Mouse (Mus musculus) adrenal gland, postnatal 36 days (tissue): ENCODE measurements at regions not wholly inside any gene's neighbourhood (a gene's known extent, or its start where the extent isn't known, plus 50 kb on each side); places are given as distances from the start of the nearest gene placed in this dataset.
"Not testable (repeated sequence)": the region's sequence is repeated elsewhere in the genome, so short reads cannot be mapped to it uniquely, and the experiment has no call there.

ENCODE experiments used
- DNase-seq, 2 experiments: peaks; one replicate each; pipeline ENCODE4 v3.0.0; 2021; ENCODE audit warnings: mixed read lengths in 1 of 2

DNA sequence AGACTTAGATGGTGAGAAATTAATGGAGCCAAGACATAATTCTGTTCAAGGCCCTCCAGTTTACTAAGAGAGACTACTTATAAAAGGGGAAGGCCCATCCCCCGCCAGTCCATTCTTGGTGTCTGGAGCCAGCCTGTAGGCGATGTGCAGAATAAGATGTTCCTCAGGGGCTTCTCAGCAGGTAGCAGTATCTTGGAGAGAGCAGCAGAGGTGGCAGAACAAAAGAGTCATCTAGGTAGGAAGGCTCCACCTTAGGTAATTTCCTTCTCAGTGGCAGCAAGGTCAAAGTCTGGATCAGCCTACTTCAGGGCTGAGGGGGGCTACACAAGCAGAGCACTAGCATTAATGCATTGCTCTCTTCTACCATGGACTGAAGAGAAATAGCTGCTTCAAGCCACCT lies 449.4 kb upstream of the Tbl1xr1 start:
- not testable (repeated sequence) for DNase-seq

- peak in 1 of 2 experiments; percentile 4 for DNase-seq
Observed at GRCm38 (mm10) chr3:21633600-21634221, 442.7 kb upstream of the Tbl1xr1 start.

DNA sequence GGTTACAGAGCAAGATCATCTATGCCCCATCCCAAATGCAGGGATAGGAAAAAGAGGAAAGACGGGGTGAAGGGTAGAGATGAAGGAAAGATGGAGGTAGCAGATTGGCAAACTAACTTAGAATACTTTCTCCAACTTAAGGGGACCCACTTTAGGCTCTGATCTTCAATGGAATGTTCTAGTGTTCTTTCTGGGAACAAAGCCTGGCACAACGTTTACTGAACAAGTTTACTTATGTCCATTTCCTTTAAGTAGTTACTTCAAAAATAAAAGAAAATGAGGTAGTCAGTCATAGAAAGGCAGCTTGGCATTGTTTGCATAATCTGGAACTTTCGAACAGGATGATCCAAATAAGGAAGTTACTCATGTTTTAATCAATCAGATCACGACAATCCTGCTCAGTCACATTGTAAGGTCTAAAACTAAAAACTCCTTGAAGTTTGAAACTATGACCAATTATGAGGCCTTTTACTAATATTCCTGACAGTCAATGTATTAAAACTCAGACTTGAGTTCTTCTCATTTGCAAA lies 441.7 kb upstream of the Tbl1xr1 start:
- no peak for DNase-seq

- no peak for DNase-seq
Observed at GRCm38 (mm10) chr3:21638886-21639285, 437.6 kb upstream of the Tbl1xr1 start.

GRCm38 (mm10) chr3:21639576-21639975 lies 436.9 kb upstream of the Tbl1xr1 start:
- peak in 1 of 2 experiments; percentile 4 for DNase-seq

DNA sequence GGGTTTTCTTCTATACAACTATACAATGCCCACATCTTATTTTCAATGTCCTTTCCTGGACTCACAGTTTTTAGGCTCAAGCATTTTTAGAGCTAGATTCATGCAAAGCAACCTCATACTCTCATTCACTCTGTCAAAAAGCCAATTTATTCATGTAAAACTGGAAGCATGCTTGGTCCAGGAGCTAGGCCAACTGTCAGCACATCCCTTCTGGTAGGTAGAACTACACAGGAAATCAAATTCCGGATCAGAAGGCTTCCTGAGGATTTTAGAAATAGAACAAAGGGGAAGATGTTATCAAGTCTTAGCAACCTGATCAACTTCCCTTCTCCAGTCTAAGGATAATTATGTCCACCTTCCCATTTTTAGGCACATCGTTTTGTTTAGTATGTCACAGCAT lies 432.4 kb upstream of the Tbl1xr1 start:
- DNase-seq, result peak in 1 of 2 experiments; percentile 12

GRCm38 (mm10) chr3:21645268-21645667 lies 431.2 kb upstream of the Tbl1xr1 start:
- DNase-seq, result no peak

DNA sequence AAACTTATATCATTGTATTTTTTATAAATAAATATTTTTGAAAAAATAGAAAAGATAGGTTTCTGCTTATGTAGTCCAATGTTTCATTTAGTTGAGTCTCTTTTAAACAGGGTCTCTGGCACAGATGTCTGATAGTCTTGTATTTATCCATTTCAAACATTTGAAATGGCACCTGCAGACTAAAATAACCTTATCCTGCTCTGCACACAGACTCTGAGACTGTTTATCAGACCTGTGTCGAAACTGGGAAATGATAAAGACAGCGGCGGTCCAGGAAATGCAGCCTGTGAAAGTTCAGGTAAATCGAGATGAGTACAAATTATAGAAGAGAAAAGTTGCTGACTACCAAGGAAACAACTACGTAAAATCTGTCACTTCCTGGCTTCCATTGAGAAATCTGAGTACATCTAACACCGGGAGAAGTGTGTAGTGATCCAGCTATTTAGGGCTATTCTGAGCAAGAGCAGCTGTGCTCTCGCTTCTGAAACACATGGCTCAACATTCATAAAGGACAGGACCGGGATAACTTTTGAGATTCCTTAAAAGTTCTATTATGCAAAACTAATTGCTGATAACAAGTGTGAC lies 426.5 kb upstream of the Tbl1xr1 start:
- DNase-seq, result no peak

- no peak for DNase-seq
Observed at GRCm38 (mm10) chr3:21655301-21655700, 421.2 kb upstream of the Tbl1xr1 start.

- DNase-seq, result peak in 1 of 2 experiments; percentile 4
Observed at GRCm38 (mm10) chr3:21667349-21668143, 408.9 kb upstream of the Tbl1xr1 start.

DNA sequence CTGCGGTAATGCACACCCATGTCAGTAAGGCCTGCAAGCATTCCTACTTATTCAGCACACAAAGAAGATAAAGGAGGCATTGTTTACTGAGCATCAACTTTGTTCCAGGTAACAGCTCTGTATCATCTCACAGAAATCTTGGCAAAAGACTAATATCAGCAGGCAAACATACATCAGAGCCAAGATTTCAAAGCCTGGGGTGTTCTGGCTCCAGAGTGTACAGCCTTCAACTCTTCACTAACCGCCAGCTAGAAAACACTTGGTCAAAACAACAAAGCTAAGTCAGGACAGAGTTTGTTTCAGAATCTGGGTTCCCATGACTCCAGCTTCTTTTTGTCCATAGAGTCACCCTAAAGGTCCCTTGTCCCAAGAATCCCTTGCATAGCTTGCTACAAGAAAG lies 404.6 kb upstream of the Tbl1xr1 start:
- no peak for DNase-seq

GRCm38 (mm10) chr3:21672492-21672891 lies 404.0 kb upstream of the Tbl1xr1 start:
- DNase-seq, result no peak

GRCm38 (mm10) chr3:21673466-21673865 lies 403.0 kb upstream of the Tbl1xr1 start:
- DNase-seq, result no peak

DNA sequence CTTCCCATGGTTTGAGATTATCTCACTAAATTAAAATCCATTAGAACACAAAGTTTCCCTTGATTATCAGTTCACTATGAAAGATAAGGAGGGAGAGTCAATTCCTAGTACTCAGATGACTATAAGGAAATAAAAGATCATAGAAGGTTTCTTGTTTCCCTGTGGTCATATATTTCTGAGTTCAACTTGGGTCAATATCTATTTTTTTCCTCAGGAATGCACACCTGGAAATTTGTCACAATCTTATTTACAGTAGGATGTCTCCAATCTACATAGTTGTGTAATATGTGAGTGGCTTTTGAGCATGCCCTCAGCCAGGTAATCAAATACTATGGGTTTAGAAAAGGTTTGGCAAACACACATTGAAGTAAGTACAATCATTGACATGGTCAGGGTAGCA lies 398.2 kb upstream of the Tbl1xr1 start:
- DNase-seq, result no peak

DNA sequence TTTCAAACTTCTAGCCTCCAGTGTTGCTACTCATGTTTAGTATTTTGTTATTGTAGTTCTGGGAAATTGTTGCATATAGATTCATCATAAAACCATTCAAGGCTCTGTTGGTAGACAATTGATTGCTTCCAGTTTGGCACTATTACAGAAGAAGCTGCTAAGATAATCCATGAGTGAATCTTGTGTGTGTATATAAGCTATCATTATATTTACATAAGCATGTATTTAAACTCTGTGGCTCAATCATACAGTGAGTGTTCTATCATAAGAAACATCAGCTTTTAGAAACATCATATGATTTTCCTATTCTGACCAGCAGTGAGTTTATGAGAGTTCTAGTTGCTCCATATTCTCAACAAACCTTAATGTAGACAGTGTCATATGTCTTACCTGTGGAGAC lies 397.7 kb upstream of the Tbl1xr1 start:
- DNase-seq, result no peak

DNA sequence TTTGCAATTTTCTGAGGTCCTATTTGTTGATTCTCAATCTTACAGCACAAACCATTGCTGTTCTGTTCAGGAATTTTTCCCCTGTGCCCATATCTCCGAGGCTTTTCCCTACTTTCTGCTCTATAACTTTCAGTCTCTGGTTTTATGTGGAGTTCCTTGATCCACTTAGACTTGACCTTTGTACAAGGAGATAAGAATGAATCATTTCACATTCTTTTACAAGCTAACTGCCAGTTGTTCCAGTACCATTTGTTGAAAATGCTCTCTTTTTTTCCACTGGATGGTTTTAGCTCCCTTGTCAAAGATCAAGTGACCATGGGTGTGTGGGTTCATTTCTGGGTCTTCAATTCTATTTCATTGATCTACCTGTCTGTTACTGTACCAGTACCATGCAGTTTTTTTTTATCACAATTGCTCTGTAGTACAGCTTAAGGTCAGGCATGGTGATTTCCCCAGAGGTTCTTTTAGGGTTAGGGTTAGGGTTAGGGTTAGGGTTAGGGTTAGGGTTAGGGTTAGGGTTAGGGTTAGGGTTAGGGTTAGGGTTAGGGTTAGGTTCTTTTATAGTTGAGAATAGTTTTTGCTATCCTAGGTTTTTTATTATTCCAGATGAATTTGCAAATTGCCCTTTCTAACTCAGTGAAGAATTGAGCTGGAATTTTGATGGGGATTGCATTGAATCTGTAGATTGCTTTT lies 378.3 kb upstream of the Tbl1xr1 start:
- DNase-seq, result not testable (repeated sequence)

GRCm38 (mm10) chr3:21699526-21699925 lies 376.9 kb upstream of the Tbl1xr1 start:
- DNase-seq, result peak in 1 of 2 experiments; percentile 4

- DNase-seq, result no peak
Observed at GRCm38 (mm10) chr3:21700326-21700725, 376.1 kb upstream of the Tbl1xr1 start.

DNA sequence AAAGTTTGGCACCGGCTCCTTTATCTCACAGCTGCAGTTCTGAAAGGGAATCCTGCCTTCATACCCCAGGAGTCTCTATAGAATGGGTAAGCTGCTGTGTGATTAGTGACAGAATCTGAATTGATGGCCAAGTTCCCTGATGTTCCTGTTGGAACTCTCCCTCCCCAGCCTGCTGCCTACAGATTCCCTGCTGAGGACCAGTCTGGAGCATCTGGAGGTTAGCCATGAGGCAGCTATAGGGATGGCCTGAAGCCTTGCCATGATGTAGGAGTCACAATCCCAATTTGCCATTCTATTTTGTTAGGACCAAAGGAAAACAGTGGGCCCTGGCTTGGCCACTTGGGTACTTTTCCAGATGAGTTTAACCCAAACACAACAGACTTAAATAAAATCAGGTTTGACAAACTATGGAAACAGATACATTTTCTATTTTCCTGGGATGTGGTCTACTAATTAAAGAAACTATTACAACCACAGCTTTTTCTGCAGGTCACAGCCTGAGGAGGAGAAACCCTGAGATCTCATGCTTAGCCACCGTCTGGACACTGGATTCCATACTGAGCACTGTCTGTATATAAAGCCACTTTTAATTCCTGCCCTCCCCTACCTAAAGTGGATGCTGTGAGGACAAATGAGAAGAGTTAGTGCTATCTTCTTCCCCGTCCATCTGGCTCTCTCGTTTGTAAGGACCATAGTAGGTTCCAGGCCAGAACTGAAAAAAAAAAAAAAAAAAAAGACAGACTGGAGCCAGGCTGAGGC lies 349.5 kb upstream of the Tbl1xr1 start:
- no peak for DNase-seq

DNA sequence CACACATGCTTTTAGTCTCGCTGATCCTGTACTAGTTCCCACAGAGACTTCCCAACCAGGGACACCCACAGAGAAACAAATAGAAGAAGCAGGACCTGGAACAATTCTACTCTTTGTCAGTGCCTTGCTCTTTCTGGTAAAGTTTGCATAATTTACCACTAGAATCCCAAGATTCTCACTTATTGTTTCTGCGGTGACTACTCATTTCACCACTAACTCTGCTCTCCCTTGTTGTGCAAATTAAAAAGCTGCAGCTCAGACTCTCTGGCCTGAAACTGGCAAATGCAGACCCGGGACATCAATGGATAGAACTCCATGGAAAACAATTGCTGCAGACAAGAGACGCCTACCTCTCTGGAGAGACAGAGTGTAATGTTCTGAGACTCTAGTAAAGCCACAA lies 348.4 kb upstream of the Tbl1xr1 start:
- no peak for DNase-seq

GRCm38 (mm10) chr3:21729328-21729727 lies 347.1 kb upstream of the Tbl1xr1 start:
- DNase-seq, result no peak

DNA sequence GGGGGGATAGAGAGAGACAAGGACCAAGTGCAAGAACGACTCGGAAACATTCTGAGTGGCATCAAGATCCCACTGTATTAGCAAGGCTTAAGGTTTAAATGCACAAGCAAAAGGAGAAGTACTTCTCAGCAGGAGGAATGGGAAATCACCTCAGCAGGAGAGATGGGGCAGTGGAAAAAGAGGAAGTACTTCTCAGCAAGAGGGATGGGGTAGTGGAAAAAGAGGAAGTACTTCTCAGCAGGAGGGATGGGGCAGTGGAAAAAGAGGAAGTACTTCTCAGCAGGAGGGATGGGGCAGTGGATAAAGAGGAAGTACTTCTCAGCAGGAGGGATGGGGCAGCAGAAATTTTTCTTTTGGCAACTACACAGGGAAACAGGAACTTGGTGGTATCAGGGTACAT lies 340.8 kb upstream of the Tbl1xr1 start:
- DNase-seq, result not testable (repeated sequence)
